ENCODE assay signal across 23 mouse cellular contexts in the genomic region with DNA sequence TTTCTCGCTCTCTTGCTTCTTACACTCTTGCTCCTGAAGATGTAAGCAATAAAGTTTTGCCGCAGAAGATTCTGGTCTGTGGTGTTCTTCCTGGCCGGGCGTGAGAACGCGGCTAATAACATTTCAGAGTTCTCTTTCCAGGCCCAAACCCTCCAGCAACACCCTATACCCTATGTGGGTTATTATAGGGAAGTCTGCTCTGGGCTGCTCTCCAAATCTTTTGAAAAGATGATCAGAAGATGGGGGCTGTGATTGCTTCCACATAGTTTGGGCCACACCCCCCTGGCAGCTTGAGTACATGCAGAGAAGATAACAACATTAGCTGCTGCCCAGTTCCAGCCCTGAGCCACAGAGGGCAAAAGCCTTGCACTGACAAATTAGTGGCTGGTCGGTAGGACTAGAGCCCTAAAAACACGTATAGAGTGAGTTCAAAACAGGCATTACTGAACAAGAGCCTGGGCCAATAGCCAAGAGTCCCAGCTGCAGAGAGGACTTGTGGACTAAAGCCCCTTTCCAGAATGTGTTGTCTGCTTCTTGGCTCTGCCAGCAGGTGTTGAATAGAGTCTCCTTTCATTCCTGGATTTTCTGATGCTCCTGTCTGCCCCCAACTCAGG. TPM values are rescaled to one million over a fixed set of nuclear protein-coding genes. Genes with fewer than 3 reads are reported as not detected.
DNase-seq lines count a peak whose midpoint lies in the region; ATAC-seq and TF ChIP-seq lines count a peak whose summit lies in the region.
"Had no signal": no experiment of that assay in that cellular context is flagged by ENCODE, and none has a peak within 500 bp of the region (broad histone marks: within the 10 kb centered on the region; RNA-seq: fewer than 3 reads in every experiment).

No protein-coding gene starts in this region.

- no peaks in the 10 kb centered on the region for H3K4me1 ChIP-seq in lung, embryonic 15.5 days
- peaks cover 17% of the 10 kb centered on the region for H3K4me1 ChIP-seq in olfactory bulb, adult 2 months (ENCODE audit: control insufficient read depth, insufficient read depth, low read length)
- H3K4me1 ChIP-seq: embryonic facial prominence, embryonic 12.5 days; heart, embryonic 15.5 days; liver, embryonic 12.5 days; megakaryocyte, embryonic 14.5 days had no signal

- 62% methylated on average over 7 of the region's 8 CpGs for WGBS in lung, embryonic 15.5 days
- WGBS in olfactory bulb, adult 2 months = 28% methylated on average over 7 of the region's 8 CpGs

- DNase-seq in heart, adult 11 months = peak; percentile 74
- no peak for DNase-seq in heart, postnatal 10 days
- DNase-seq in lung, postnatal 10 days = no peak
- DNase-seq in right cerebral cortex, postnatal 4 days = peak; percentile 34
- DNase-seq in right cerebral cortex, postnatal 36 days (ENCODE audit: low spot score in 2 of 2) = no peak
- DNase-seq: cerebellum, adult 8-10 months; gastrocnemius, postnatal 25 days; kidney, adult 2 months; kidney, postnatal 14 days; thymus, postnatal 25 days had no signal

- H3K27ac ChIP-seq in lung, embryonic 15.5 days = no peak overlapping the region
- peak overlapping the region; percentile 80 for H3K27ac ChIP-seq in olfactory bulb, adult 2 months (ENCODE audit: insufficient read depth, low read depth, low read length)
- H3K27ac ChIP-seq: embryonic facial prominence, embryonic 12.5 days; heart, embryonic 15.5 days; left cerebral cortex, adult 2 months; liver, embryonic 12.5 days had no signal

- H3K9me3 ChIP-seq in lung, embryonic 15.5 days = no peaks in the 10 kb centered on the region
- H3K9me3 ChIP-seq: embryonic facial prominence, embryonic 12.5 days; heart, embryonic 15.5 days; liver, embryonic 12.5 days; megakaryocyte, embryonic 14.5 days had no signal

- no peaks in the 10 kb centered on the region for H3K36me3 ChIP-seq in lung, embryonic 15.5 days
- H3K36me3 ChIP-seq: embryonic facial prominence, embryonic 12.5 days; heart, embryonic 15.5 days; liver, embryonic 12.5 days had no signal

- H3K27me3 ChIP-seq in lung, embryonic 15.5 days = no peaks in the 10 kb centered on the region
- H3K27me3 ChIP-seq: embryonic facial prominence, embryonic 12.5 days; heart, embryonic 15.5 days; liver, embryonic 12.5 days had no signal

- TF ChIP-seq POLR2A in olfactory bulb, adult 2 months (IDR thresholded peaks at IDR 0.05; ENCODE audit: insufficient read depth, low read depth, low read length) = no peak

- H3K4me2 ChIP-seq in lung, embryonic 15.5 days = no peak overlapping the region
- H3K4me2 ChIP-seq: embryonic facial prominence, embryonic 12.5 days; heart, embryonic 15.5 days; liver, embryonic 12.5 days had no signal

- no peak for TF ChIP-seq CTCF in olfactory bulb, adult 2 months (IDR thresholded peaks at IDR 0.05; ENCODE audit: insufficient read depth, low read depth, low read length)

- intact Hi-C loops in heart, postnatal 10 days (cut with DNase I) = no loop called here

- H3K9ac ChIP-seq in lung, embryonic 15.5 days = no peak overlapping the region
- H3K9ac ChIP-seq: embryonic facial prominence, embryonic 12.5 days; heart, embryonic 15.5 days; liver, embryonic 12.5 days had no signal

- no peak overlapping the region for H3K4me3 ChIP-seq in lung, embryonic 15.5 days
- peak overlapping the region; percentile 27 for H3K4me3 ChIP-seq in olfactory bulb, adult 2 months (ENCODE audit: insufficient read depth, low read depth, low read length)
- H3K4me3 ChIP-seq: embryonic facial prominence, embryonic 12.5 days; heart, embryonic 15.5 days; left cerebral cortex, adult 2 months; liver, embryonic 12.5 days; megakaryocyte, embryonic 14.5 days had no signal

- ATAC-seq in lung, embryonic 15.5 days (ENCODE audit: borderline replicate concordance, extremely low read depth, low FRiP score, low TSS enrichment) = peak; percentile 55; the same call in 1 of the 2 replicates
- ATAC-seq: inflammation-experienced regulatory T-cells, adult 6 months; liver, embryonic 12.5 days; lung, postnatal 0 days had no signal

RNA-seq across cellular contexts. Expression of a gene that starts 24.5 kb away (rescaled TPM):
- under 1 TPM in 1 of 2 experiments, not detected in 1; 0.07 TPM for total RNA-seq in heart, postnatal 10 days (2021)
- not detected in 2 replicates for polyA plus RNA-seq in lung, embryonic 15.5 days (2015; fragmentation: Nextera tagmentation; extraction: Ambion mirVana)
- not detected in 2 replicates for polyA plus RNA-seq in olfactory bulb, adult 2 months (2012; ENCODE audit: insufficient read depth, insufficient read length, low replicate concordance, missing spikeins)
- total RNA-seq: heart, adult 8-10 months; hematopoietic stem cell, adult 5-6 weeks; neutrophil, adult 5-6 weeks had no signal
- polyA plus RNA-seq: C2C12; kidney, adult 2 months; lung, postnatal 0 days had no signal

Comparison
In these comparisons a context has a peak if more than half of its experiments do, and no peak if none do; other contexts are left out.
1. DNase-seq: peak in heart, adult 11 months (single experiment) and right cerebral cortex, postnatal 4 days (single experiment); none in heart, postnatal 10 days (0 of 2), lung, postnatal 10 days (single experiment) and right cerebral cortex, postnatal 36 days (0 of 2).